Mouse (Mus musculus): Measurements from ENCODE around the gene Gm13695.
"Not testable (repeated sequence)": the region's sequence is repeated elsewhere in the genome, so short reads cannot be mapped to it uniquely, and the experiment has no call there.

The Gm13695 gene

DNA sequence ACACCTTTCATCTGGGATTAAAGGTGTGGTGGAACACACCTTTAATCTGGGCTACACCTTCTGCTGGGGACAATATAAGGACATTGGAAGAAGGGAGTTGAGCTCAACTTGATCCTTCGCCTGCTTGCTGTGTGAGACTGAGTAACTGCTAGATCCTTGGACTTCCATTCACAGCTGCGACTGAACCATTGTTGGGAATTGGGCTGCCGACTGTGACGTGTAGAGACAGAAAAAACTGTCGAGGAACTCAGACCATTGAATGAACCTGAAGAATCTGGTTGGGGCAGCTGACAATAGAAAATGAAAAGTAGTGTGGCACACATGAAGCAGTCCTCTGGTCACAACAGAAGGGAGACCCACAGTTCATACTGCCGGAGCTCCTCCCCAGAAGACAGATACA lies at the start of gene Gm13695:
TSS of gene Gm13695 (plus strand) at position 301 of the 400 bp plus-strand sequence.
- DNase-seq (ENCODE audit: low spot score in 2 of 2): not testable (repeated sequence)

DNA sequence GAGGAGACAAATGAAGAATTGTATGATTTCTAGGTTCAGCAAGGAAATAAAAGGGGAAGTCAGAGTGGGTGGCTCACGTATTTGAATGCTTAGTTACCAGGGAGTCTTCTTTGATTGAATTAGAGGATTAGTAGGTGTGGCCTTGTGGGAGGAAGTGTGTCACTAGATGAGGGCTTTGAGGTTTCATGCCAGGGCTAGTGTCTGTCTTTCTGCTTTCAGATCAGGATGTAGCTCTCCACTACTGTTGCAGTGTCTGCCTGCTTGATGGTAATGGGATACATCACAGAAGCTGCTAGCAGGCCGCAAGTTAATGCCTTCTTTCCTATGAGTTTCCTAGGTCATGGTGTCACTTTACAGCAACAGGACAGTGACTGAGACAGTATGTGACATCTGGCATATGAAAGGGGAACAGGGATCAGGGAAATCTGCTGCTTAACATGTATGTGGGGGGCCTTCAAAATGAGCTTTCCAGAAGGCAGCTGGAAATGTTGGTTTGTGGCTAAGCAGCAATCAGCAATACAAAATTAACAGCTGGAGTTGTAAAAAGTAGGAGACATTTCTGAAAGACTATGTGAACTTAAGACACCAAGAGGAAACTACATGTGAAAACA lies 37.5 kb upstream of the Gm13695 start:
- DNase-seq (ENCODE audit: low spot score in 2 of 2): no peak

GRCm38 (mm10) chr2:83940931-83941361 lies 26.2 kb upstream of the Gm13695 start, which contains the start of gene Zswim2:
Gene Zswim2 (minus strand): TSS chr2:83941228.
- DNase-seq (ENCODE audit: low spot score in 2 of 2): no peak

DNA sequence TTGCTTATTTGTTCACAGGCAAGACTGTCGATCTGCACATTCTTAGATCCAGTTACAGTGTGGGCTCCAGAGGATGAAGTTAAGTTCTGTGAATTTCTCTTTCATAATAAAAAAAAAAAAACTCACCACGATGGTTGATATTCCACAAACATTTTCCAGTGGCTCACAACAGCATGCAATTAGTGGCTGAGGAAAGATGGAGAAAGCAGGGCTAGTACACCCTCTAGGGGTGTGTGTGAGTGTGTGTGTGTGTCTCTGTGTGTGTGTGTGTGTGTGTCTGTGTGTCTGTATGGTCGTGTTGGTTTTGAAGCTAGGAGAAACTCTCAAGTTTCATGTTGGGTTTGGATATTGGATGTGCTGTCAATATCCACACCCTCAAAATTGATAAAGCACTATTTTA lies 25.7 kb upstream of the Gm13695 start:
- no peak for DNase-seq (ENCODE audit: low spot score in 2 of 2)

- no peak for DNase-seq (ENCODE audit: low spot score in 2 of 2)
Measured at GRCm38 (mm10) chr2:83941792-83942191, 25.3 kb upstream of the Gm13695 start.

DNA sequence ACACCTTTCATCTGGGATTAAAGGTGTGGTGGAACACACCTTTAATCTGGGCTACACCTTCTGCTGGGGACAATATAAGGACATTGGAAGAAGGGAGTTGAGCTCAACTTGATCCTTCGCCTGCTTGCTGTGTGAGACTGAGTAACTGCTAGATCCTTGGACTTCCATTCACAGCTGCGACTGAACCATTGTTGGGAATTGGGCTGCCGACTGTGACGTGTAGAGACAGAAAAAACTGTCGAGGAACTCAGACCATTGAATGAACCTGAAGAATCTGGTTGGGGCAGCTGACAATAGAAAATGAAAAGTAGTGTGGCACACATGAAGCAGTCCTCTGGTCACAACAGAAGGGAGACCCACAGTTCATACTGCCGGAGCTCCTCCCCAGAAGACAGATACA lies 11.7 kb upstream of the Gm13695 start, which contains the start of gene Gm13698:
TSS of gene Gm13698 (plus strand) at position 301 of the 400 bp plus-strand sequence.
- DNase-seq (ENCODE audit: low spot score in 2 of 2): not testable (repeated sequence)

- not testable (repeated sequence) for DNase-seq (ENCODE audit: low spot score in 2 of 2)
Measured at GRCm38 (mm10) chr2:83961203-83961602, 5.9 kb upstream of the Gm13695 start, which contains the start of gene Gm13693. Gene Gm13693 (plus strand): TSS chr2:83961503.

DNA sequence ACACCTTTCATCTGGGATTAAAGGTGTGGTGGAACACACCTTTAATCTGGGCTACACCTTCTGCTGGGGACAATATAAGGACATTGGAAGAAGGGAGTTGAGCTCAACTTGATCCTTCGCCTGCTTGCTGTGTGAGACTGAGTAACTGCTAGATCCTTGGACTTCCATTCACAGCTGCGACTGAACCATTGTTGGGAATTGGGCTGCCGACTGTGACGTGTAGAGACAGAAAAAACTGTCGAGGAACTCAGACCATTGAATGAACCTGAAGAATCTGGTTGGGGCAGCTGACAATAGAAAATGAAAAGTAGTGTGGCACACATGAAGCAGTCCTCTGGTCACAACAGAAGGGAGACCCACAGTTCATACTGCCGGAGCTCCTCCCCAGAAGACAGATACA lies 5.7 kb downstream of the Gm13695 start, which contains the start of gene Gm13696:
TSS of gene Gm13696 (plus strand) at position 301 of the 400 bp plus-strand sequence.
- DNase-seq (ENCODE audit: low spot score in 2 of 2): not testable (repeated sequence)

DNA sequence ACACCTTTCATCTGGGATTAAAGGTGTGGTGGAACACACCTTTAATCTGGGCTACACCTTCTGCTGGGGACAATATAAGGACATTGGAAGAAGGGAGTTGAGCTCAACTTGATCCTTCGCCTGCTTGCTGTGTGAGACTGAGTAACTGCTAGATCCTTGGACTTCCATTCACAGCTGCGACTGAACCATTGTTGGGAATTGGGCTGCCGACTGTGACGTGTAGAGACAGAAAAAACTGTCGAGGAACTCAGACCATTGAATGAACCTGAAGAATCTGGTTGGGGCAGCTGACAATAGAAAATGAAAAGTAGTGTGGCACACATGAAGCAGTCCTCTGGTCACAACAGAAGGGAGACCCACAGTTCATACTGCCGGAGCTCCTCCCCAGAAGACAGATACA lies 11.5 kb downstream of the Gm13695 start, which contains the start of gene Gm13694:
TSS of gene Gm13694 (plus strand) at position 301 of the 400 bp plus-strand sequence.
- not testable (repeated sequence) for DNase-seq (ENCODE audit: low spot score in 2 of 2)

- not testable (repeated sequence) for DNase-seq (ENCODE audit: low spot score in 2 of 2)
Measured at GRCm38 (mm10) chr2:83984443-83984842, 17.3 kb downstream of the Gm13695 start, which contains the start of gene Gm13697. Gene Gm13697 (plus strand): TSS chr2:83984743.

GRCm38 (mm10) chr2:83990253-83990652 lies 23.1 kb downstream of the Gm13695 start, which contains the start of gene Gm13691:
Gene Gm13691 (plus strand): TSS chr2:83990553.
- not testable (repeated sequence) for DNase-seq (ENCODE audit: low spot score in 2 of 2)

DNA sequence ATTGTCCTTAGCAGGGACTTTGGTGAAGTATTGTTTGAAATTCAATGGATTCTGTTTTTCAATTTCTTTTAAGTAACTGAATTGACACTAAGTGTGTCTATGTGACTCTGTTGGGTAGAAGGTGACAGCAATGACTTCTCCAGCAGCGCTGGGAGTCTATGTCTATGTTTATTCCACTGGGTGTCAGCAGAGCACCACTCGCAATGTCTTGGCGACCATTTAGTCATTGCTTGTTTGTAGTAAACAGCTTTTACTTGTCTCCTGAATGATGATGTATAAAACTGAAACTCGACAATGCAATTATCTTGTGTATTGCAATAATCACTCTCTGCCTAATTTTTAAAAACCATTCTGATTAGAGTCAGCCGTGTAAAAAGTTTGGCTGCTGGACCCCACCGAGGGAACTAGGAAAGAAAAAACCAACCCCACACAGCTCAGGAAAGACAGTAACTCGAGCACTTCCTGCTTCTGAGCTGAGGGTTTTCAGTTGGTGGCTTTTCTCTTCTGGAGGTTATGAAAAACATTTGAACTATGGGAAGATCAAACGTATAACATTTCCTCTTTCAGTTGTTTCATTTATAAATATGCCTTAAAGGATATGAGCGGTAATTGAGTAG lies 26.6 kb downstream of the Gm13695 start:
- not testable (repeated sequence) for DNase-seq (ENCODE audit: low spot score in 2 of 2)

GRCm38 (mm10) chr2:83994526-83994925 lies 27.4 kb downstream of the Gm13695 start:
- DNase-seq (ENCODE audit: low spot score in 2 of 2): not testable (repeated sequence)

- no peak for DNase-seq (ENCODE audit: low spot score in 2 of 2)
Measured at GRCm38 (mm10) chr2:84008913-84009312, 41.8 kb downstream of the Gm13695 start.

- no peak for DNase-seq (ENCODE audit: low spot score in 2 of 2)
Measured at GRCm38 (mm10) chr2:84009818-84010217, 42.7 kb downstream of the Gm13695 start.

DNA sequence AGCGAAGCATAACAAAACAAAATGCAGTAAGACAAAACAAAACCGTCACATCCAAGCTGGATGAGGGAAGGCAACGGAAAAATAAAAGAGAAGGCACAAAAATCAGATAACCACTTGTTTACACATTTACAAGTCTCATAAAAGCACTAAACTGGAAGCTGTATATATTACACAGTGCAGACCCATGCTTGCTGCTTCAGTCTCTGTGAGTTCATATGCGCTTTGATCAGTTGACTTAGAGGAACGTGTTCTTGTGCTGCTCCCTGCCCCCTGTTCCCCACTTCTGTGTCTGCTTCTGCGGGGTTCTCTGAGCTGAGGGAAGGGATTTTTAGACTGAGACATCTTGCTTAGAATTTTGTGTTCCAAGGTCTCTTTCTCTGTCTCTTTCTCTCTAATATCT lies 47.5 kb downstream of the Gm13695 start:
- DNase-seq (ENCODE audit: low spot score in 2 of 2): no peak

DNA sequence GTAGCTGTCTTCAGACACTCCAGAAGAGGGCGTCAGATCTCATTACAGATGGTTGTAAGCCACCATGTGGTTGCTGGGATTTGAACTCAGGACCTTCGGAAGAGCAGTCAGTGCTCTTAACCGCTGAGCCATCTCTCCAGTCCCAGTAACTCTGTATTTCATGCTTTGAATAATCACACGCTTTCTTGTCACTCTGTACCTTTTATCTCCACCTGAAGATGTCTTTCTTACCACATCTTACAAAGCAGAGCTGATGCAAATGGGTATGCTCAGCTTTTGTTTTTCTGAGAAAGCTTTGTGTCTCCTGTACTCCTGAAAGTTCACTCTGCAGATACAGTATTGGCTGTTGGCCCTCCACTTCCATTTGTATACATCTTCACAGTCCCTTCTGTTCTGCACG lies 49.2 kb downstream of the Gm13695 start:
- DNase-seq (ENCODE audit: low spot score in 2 of 2): not testable (repeated sequence)

DNA sequence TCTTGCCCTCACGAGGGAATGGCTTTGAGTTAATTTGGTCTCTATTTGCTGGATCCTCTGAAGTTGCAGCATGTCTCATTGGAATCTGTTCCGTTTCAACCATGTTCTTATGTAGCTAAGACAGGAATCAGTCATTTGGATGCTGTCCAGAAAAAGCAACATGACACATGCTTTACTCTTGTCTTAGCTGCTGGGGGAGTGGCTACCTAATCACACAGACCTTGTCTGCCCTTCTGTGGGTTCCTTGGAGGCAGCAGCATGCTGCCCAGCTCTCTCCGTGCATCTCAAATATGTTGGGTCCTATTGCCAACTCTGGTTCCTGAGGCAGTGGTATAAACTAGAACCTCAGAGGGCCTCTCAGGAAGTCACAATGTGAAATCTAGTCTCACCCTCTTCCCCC lies 51.2 kb downstream of the Gm13695 start:
- no peak for DNase-seq (ENCODE audit: low spot score in 2 of 2)

All from urinary bladder, postnatal 36 days (tissue).